Comparison of ENCODE assay signal across 8 mouse cellular contexts in the genomic region with DNA sequence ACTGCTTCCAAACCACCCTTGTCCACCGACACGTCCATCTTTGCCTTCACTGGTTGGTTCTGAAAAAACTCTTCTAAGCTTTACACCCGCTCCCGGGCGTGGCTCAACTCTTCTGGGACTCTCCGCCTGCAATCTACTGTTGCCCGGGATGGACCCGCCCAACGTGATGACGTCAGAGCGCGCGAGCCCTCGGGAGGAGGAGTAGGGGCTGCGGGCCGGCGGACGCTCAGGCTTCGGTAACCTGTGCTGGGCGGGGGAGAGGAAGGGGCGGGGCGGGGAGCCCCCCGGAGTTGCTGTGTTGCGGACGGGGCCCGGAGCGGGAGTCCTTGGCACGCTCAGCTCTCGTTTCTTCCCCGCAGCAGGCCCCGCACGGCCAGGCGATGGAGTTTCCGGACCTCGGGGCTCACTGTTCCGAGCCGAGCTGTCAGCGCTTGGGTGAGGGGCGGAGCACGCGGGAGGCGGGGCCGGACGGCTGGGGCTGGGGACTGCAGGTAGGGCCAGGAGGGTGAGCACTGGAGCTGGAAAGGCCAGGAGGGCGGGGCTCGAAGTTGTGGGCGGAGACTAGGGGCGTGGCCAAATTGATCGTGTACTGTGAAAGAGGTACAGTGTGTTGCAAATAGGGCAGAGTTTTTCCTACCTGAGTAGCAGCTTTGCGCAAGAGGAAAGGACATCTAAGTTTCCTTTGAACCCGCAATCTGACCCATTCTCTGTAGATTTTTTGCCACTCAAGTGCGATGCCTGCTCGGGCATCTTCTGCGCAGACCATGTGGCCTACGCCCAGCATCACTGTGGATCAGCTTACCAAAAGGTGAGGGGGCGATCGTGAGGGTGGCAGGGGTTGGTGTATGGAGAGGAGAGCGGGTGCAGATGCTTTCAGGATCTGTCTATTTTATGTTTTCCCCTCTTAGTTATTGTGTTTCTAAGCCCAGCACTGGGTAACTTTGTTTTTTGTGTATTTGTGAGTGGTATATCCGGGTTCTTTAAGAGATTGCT. TPM values are rescaled to one million over a fixed set of nuclear protein-coding genes. Genes with fewer than 3 reads are reported as not detected.
DNase-seq lines count a peak whose midpoint lies in the region; ATAC-seq and TF ChIP-seq lines count a peak whose summit lies in the region.

A gene (plus strand): TSS at position 175 of the 993 bp plus-strand sequence.

- H3K9ac ChIP-seq in embryonic facial prominence, embryonic 13.5 days: peak within 1 kb of the TSS; percentile 74
- peak within 1 kb of the TSS; percentile 54 for H3K9ac ChIP-seq in limb, embryonic 12.5 days (replicated peaks)
- H3K9ac ChIP-seq in midbrain, embryonic 15.5 days: peak within 1 kb of the TSS; percentile 58

- H3K4me3 ChIP-seq in embryonic facial prominence, embryonic 13.5 days: peak within 1 kb of the TSS; percentile 72
- H3K4me3 ChIP-seq in kidney, adult 2 months (ENCODE audit: insufficient read depth, low read depth, low read length): peak within 1 kb of the TSS; percentile 62
- peak within 1 kb of the TSS; percentile 70 for H3K4me3 ChIP-seq in limb, embryonic 12.5 days (replicated peaks)
- peak within 1 kb of the TSS; percentile 85 for H3K4me3 ChIP-seq in midbrain, embryonic 15.5 days
- peak within 1 kb of the TSS; percentile 77 for H3K4me3 ChIP-seq in spleen, adult 2 months (ENCODE audit: extremely low read depth, insufficient read depth, insufficient read length)

- TF ChIP-seq POLR2A in kidney, adult 2 months (IDR thresholded peaks at IDR 0.05; ENCODE audit: low read depth, low read length): peak; percentile 61
- TF ChIP-seq POLR2A in spleen, adult 2 months (IDR thresholded peaks at IDR 0.05; ENCODE audit: low read depth, low read length): peak; percentile 40

- under 1% methylated on average over 59 of the region's 59 CpGs for WGBS in embryonic facial prominence, embryonic 13.5 days
- 2% methylated on average over 59 of the region's 59 CpGs for WGBS in kidney, adult 2 months
- 1% methylated on average over 59 of the region's 59 CpGs for WGBS in limb, embryonic 12.5 days
- under 1% methylated on average over 59 of the region's 59 CpGs for WGBS in midbrain, embryonic 15.5 days
- 4% methylated on average over 56 of the region's 59 CpGs for WGBS in spleen, adult 2 months

- H3K9me3 ChIP-seq in embryonic facial prominence, embryonic 13.5 days: no peaks in the 10 kb centered on the region
- H3K9me3 ChIP-seq in limb, embryonic 12.5 days: no peaks in the 10 kb centered on the region
- no peaks in the 10 kb centered on the region for H3K9me3 ChIP-seq in midbrain, embryonic 15.5 days

- ATAC-seq in embryonic facial prominence, embryonic 13.5 days (ENCODE audit: insufficient number of reproducible peaks, insufficient read depth, low FRiP score, low TSS enrichment, low read depth): peak; percentile 99
- peak; percentile 97 for ATAC-seq in limb, embryonic 12.5 days (ENCODE audit: insufficient number of reproducible peaks, insufficient read depth, low FRiP score, low TSS enrichment, low read depth)
- peak; percentile 97 for ATAC-seq in midbrain, embryonic 15.5 days (replicated peaks)

- TF ChIP-seq CTCF in kidney, adult 2 months (conservative IDR thresholded peaks at IDR 0.05; ENCODE audit: insufficient read depth, insufficient read length, low read depth, low read length): no peak
- no peak for TF ChIP-seq CTCF in spleen, adult 2 months (IDR thresholded peaks at IDR 0.05; ENCODE audit: extremely low read depth, insufficient read depth, insufficient read length, insufficient replicate concordance)

- H3K4me1 ChIP-seq in embryonic facial prominence, embryonic 13.5 days: peaks cover 13% of the 10 kb centered on the region
- peaks cover 8% of the 10 kb centered on the region; the same call in 1 of the 2 replicates for H3K4me1 ChIP-seq in kidney, adult 2 months (ENCODE audit: control insufficient read depth, insufficient read depth, low read length)
- H3K4me1 ChIP-seq in limb, embryonic 12.5 days (replicated peaks): peaks cover 11% of the 10 kb centered on the region
- peaks cover 15% of the 10 kb centered on the region for H3K4me1 ChIP-seq in midbrain, embryonic 15.5 days
- H3K4me1 ChIP-seq in spleen, adult 2 months (ENCODE audit: control insufficient read depth, insufficient read depth, insufficient read length): no peaks in the 10 kb centered on the region; the same call in 1 of the 2 replicates

- H3K4me2 ChIP-seq in embryonic facial prominence, embryonic 13.5 days: peak within 1 kb of the TSS; percentile 79
- peak within 1 kb of the TSS; percentile 69 for H3K4me2 ChIP-seq in limb, embryonic 12.5 days
- H3K4me2 ChIP-seq in midbrain, embryonic 15.5 days: peak within 1 kb of the TSS; percentile 77

- H3K27ac ChIP-seq in embryonic facial prominence, embryonic 13.5 days: peak within 1 kb of the TSS; percentile 91
- peak within 1 kb of the TSS; percentile 65; the same call in 1 of the 2 replicates for H3K27ac ChIP-seq in kidney, adult 2 months (ENCODE audit: insufficient read depth, low read depth, low read length)
- peak within 1 kb of the TSS; percentile 91 for H3K27ac ChIP-seq in limb, embryonic 12.5 days
- peak within 1 kb of the TSS; percentile 91 for H3K27ac ChIP-seq in midbrain, embryonic 15.5 days
- peak within 1 kb of the TSS; percentile 86 for H3K27ac ChIP-seq in spleen, adult 2 months (ENCODE audit: insufficient read depth, low read length)

- H3K36me3 ChIP-seq in embryonic facial prominence, embryonic 13.5 days: peaks cover 37% of the 10 kb centered on the region
- no peaks in the 10 kb centered on the region for H3K36me3 ChIP-seq in kidney, adult 2 months (ENCODE audit: control insufficient read depth, insufficient read depth, low read length)
- peaks cover 40% of the 10 kb centered on the region for H3K36me3 ChIP-seq in limb, embryonic 12.5 days
- peaks cover 30% of the 10 kb centered on the region for H3K36me3 ChIP-seq in midbrain, embryonic 15.5 days (replicated peaks)
- peaks cover 20% of the 10 kb centered on the region for H3K36me3 ChIP-seq in spleen, adult 2 months (ENCODE audit: control insufficient read depth, insufficient read depth, low read length)

- no peaks in the 10 kb centered on the region for H3K27me3 ChIP-seq in embryonic facial prominence, embryonic 13.5 days
- H3K27me3 ChIP-seq in kidney, adult 2 months (replicated peaks; ENCODE audit: control insufficient read depth, insufficient read depth, low read length): no peaks in the 10 kb centered on the region
- H3K27me3 ChIP-seq in limb, embryonic 12.5 days: no peaks in the 10 kb centered on the region
- H3K27me3 ChIP-seq in midbrain, embryonic 15.5 days (replicated peaks): no peaks in the 10 kb centered on the region
- H3K27me3 ChIP-seq in spleen, adult 2 months (ENCODE audit: control insufficient read depth, insufficient read depth, low read length): no peaks in the 10 kb centered on the region

- DNase-seq in 3134 (ENCODE audit: extremely low read depth, insufficient read length, low spot score): peak; percentile 97
- DNase-seq in adrenal gland, postnatal 36 days: peak; percentile 99
- peak; percentile 98 to 99 for DNase-seq in heart, adult 18-20 months
- DNase-seq in kidney, adult 2 months: peak; percentile 99
- peak; percentile 92 to 98 for DNase-seq in spleen, adult 2 months (ENCODE audit: low read depth in 1 of 2, low spot score in 2 of 2)

RNA-seq across cellular contexts. Expression of the gene that starts here (rescaled TPM):
- 10 to 100 TPM; 30.2 to 35.1 TPM for total RNA-seq in adrenal gland, postnatal 36 days (2021)
- polyA plus RNA-seq in embryonic facial prominence, embryonic 13.5 days (2015; fragmentation: Nextera tagmentation; extraction: Ambion mirVana): 45.1 and 48.2 TPM in 2 replicates
- 10 to 100 TPM; 12.1 to 14.1 TPM for total RNA-seq in heart, adult 18-20 months (2021)
- 61.6 and 73.7 TPM in 2 replicates for polyA plus RNA-seq in kidney, adult 2 months (2012; rRNA removed)
- polyA plus RNA-seq in limb, embryonic 12.5 days (2016; fragmentation: Nextera tagmentation; extraction: Ambion mirVana): 34.9 and 37.1 TPM in 2 replicates
- 38.3 and 41.1 TPM in 2 replicates for polyA plus RNA-seq in midbrain, embryonic 15.5 days (2015; fragmentation: Nextera tagmentation; extraction: Ambion mirVana)
- polyA plus RNA-seq in spleen, adult 2 months (2012; rRNA removed): 47.7 and 53.2 TPM in 2 replicates

Comparison
In these comparisons a context has a peak if more than half of its experiments do, and no peak if none do; other contexts are left out.
1. Peak in every context shown above with its lines: DNase-seq, ATAC-seq, H3K4me3 ChIP-seq and H3K27ac ChIP-seq.